Mouse (Mus musculus): ENCODE data around the gene Olfr1393. TPM values are rescaled to one million over a fixed set of nuclear protein-coding genes. Genes with fewer than 3 reads are reported as not detected.

Olfr1393 gene
- polyA plus RNA-seq (2012; rRNA removed), result 0.05 and 0.08 TPM in 2 replicates

DNA sequence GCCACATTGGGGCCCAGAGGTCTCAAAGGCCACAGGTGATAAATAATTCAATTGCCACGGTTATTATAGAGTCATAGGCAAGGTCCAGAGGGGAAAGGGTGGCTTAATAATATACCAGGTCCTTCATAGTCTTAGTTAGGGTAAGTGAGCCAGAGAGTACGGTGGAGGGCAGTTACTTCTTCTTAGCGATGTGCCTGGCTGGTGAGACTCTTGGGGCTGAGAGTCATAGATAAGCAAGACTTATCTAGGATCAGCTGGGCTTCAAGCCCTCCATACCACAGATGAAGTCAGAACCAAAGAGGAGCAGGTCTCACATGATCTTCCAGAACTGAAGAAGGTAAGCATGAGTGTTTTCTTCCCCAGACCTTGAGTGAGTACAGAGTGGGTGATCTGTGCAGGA, at the start of gene Olfr1393:
Gene Olfr1393 (plus strand): TSS at position 83 of the 400 bp plus-strand sequence.

DNA sequence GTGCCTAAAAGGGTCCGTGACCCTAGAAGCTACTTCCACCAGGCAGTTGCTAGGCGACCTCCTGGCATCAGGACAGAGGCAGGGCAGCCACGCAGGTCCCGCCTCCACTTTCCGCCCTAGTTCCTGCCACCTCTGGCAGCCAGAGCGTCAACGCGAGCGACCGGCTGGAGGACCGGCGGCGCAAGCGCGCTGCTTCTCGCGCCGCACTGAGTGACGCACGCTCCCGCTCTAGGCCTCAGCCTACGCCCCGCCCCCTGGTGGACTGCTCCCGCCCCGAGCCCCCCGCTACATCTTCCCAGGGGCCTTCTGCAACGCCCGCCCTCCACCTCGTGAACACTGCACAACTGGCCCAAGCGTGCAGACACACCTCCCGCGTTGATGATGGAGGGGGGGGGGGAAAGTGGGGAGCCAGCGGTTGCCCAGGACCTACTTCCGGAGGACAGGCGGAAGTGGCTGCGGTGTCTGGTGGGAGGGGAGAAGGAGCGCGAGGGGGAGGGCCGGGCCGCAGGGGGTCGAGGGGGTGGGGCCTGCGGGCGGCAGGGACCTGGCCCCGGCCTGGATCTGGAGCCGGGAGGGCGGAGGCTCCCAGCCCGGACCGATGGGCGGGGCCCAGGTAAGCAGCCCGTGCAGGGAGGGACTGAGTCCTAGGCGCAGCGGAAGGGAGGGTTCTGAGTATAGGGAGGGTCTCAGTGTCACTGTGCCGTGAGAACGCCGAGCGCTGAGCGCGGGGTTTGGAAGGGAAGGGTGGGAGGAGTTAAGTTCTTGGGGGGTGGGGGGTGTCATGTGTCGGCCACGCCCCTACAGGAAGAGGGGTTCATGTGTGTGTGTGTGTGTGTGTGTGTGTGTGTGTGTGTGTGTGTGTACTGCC, 34.1 kb upstream of the Olfr1393 start, which contains the start of gene Mgat1:
Gene Mgat1 (plus strand): TSS at position 465 of the 868 bp plus-strand sequence.

DNA sequence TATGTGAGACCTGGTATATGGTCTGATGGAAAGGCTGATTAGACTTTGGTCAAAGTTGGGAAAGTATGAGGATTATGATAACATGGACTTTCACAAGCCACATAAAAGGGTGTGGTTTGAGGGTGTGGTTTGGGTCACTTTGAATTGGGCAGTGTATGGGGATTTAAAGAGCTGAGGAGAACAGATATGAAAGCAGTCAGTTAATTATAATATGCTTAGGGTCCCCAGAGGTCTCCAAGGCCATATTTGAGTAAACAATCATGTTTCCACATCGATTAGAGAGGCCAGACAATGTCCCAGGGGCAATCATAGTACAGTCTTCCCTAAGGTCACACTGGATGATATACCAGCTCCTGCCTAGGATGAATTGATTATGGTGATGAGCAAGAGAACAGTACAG, 6.9 kb downstream of the Olfr1393 start, which contains the start of gene Olfr1392:
Gene Olfr1392 (plus strand): TSS at position 301 of the 400 bp plus-strand sequence.

DNA sequence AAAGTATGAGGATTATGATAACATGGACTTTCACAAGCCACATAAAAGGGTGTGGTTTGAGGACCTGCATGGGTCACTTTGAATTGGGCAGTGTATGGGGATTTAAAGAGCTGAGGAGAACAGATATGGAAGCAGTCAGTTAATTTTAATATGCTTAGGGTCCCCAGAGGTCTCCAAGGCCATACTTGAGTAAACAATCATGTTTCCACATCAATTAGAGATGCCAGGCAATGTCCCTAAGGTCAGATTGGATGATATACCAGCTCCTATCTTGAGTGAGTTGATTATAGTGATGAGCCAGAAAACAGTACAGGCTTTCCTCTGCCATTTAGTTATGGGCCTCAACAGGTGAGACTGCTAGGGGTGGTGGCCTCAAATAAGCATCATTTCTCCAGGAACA, 26.3 kb downstream of the Olfr1393 start, which contains the start of gene Olfr10:
Gene Olfr10 (plus strand): TSS at position 301 of the 400 bp plus-strand sequence.

DNA sequence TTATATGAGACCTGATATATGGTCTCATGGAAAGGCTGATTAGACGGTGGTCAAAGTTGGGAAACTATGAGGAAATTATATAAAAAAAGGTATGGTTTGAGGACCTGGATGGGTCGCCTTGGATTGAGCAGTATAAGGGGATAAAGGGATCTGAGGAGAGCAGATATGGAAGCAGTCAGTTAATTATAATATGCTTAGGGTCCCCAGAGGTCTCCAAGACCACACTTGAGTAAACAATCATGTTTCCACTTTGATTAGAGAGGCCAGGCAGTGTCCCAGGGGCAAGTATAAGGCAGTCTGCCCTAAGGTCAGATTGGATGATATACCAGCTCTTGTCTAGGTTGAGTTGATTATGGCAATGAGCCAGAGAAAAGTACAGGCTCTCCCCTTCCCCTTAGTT, 44.3 kb downstream of the Olfr1393 start, which contains the start of gene Olfr1391:
Gene Olfr1391 (plus strand): TSS at position 301 of the 400 bp plus-strand sequence.

Other genes with a start within 250 kb of the Olfr1393 start
- 0.57 and 0.64 TPM in 2 replicates for gene 9930111J21Rik2, start 227.1 kb upstream of the Olfr1393 start, polyA plus RNA-seq (2012; rRNA removed)
- 0.34 and 1.0 TPM in 2 replicates for gene Tgtp2, start 214.1 kb upstream of the Olfr1393 start, polyA plus RNA-seq (2012; rRNA removed)
- 2.0 and 2.4 TPM in 2 replicates for gene Ifi47, start 201.7 kb upstream of the Olfr1393 start, polyA plus RNA-seq (2012; rRNA removed)
- gene Olfr1396, start 163.4 kb upstream of the Olfr1393 start, polyA plus RNA-seq (2012; rRNA removed), result 0.15 TPM in 1 of 2 replicates, not detected in the other
- not detected in 2 replicates for gene Olfr1395, start 136.0 kb upstream of the Olfr1393 start, polyA plus RNA-seq (2012; rRNA removed)
- gene Olfr1394, start 123.9 kb upstream of the Olfr1393 start, polyA plus RNA-seq (2012; rRNA removed), result not detected in 2 replicates
- 0.95 and 2.9 TPM in 2 replicates for gene Btnl9, start 91.1 kb upstream of the Olfr1393 start, polyA plus RNA-seq (2012; rRNA removed)
- 1.7 and 2.2 TPM in 2 replicates for gene Zfp62, start 75.0 kb upstream of the Olfr1393 start, polyA plus RNA-seq (2012; rRNA removed)
- 159 and 190 TPM in 2 replicates for gene Mgat1, start 34.1 kb upstream of the Olfr1393 start, polyA plus RNA-seq (2012; rRNA removed)
- 0.22 TPM in 1 of 2 replicates, not detected in the other for gene Olfr1392, start 7.0 kb downstream of the Olfr1393 start, polyA plus RNA-seq (2012; rRNA removed)
- not detected in 2 replicates for gene Olfr10, start 26.4 kb downstream of the Olfr1393 start, polyA plus RNA-seq (2012; rRNA removed)
- gene Olfr1391, start 44.4 kb downstream of the Olfr1393 start, polyA plus RNA-seq (2012; rRNA removed), result not detected in 2 replicates
- gene Olfr1390, start 56.9 kb downstream of the Olfr1393 start, polyA plus RNA-seq (2012; rRNA removed), result not detected in 2 replicates
- not detected in 2 replicates for gene Olfr1389, start 144.8 kb downstream of the Olfr1393 start, polyA plus RNA-seq (2012; rRNA removed)
- 0.10 and 0.26 TPM in 2 replicates for gene Olfr1388, start 158.3 kb downstream of the Olfr1393 start, polyA plus RNA-seq (2012; rRNA removed)
- gene Olfr1387, start 177.0 kb downstream of the Olfr1393 start, polyA plus RNA-seq (2012; rRNA removed), result not detected in 2 replicates
- gene Olfr1386, start 186.7 kb downstream of the Olfr1393 start, polyA plus RNA-seq (2012; rRNA removed), result not detected in 2 replicates
- not detected in 2 replicates for gene Olfr1385, start 210.8 kb downstream of the Olfr1393 start, polyA plus RNA-seq (2012; rRNA removed)
- gene Olfr1384, start 228.4 kb downstream of the Olfr1393 start, polyA plus RNA-seq (2012; rRNA removed), result not detected in 2 replicates
- gene Olfr1383, start 241.3 kb downstream of the Olfr1393 start, polyA plus RNA-seq (2012; rRNA removed), result not detected in 2 replicates
- not detected in 2 replicates for gene Olfr1382, start 249.9 kb downstream of the Olfr1393 start, polyA plus RNA-seq (2012; rRNA removed)